Mouse (Mus musculus): ENCODE data around the gene Adam25.
"Not testable (repeated sequence)": the region's sequence is repeated elsewhere in the genome, so short reads cannot be mapped to it uniquely, and the experiment has no call there.

Gene Adam25

GRCm38 (mm10) chr8:40751908-40752307 is at the start of gene Adam25:
TSS of gene Adam25 (plus strand) at chr8:40752208.
- DNase-seq (ENCODE audit: low spot score in 2 of 2), result not testable (repeated sequence)

- not testable (repeated sequence) for DNase-seq (ENCODE audit: low spot score in 2 of 2)
These were observed 36.6 kb upstream of the Adam25 start for GRCm38 (mm10) chr8:40715406-40715805.

- no peak for DNase-seq (ENCODE audit: low spot score in 2 of 2)
These were observed 36.0 kb upstream of the Adam25 start for GRCm38 (mm10) chr8:40715986-40716385.

GRCm38 (mm10) chr8:40783320-40783719 is 31.3 kb downstream of the Adam25 start:
- no peak for DNase-seq (ENCODE audit: low spot score in 2 of 2)

GRCm38 (mm10) chr8:40792973-40793372 is 41.0 kb downstream of the Adam25 start, which contains the start of gene Adam20:
TSS of gene Adam20 (plus strand) at chr8:40793273.
- DNase-seq (ENCODE audit: low spot score in 2 of 2), result not testable (repeated sequence)

- DNase-seq (ENCODE audit: low spot score in 2 of 2), result no peak
These were observed 51.5 kb downstream of the Adam25 start for GRCm38 (mm10) chr8:40803379-40804079.

Data from frontal cortex, postnatal 14 days (tissue).